Mouse (Mus musculus) neural tube, embryonic 14.5 days (tissue): Measurements from ENCODE around the gene Ube2d2b. TPM values are rescaled to one million over a fixed set of nuclear protein-coding genes. Genes with fewer than 3 reads are reported as not detected.

Experiments used
- polyA plus RNA-seq: library from polyadenylated mRNA; unstranded; fragments of >200 nt; fragmentation: Nextera tagmentation; extraction: Ambion mirVana; gene quantifications from 2 replicates; pipeline ENCODE4 v1.2.1, GENCODE M21; 2014

Gene Ube2d2b
- polyA plus RNA-seq, 1 experiment from 2014 or later = 1.1 TPM

Other genes with a start within 250 kb of the Ube2d2b start
- 26.1 and 29.2 TPM in 2 replicates for gene Rpap2, start 232.7 kb upstream of the Ube2d2b start, polyA plus RNA-seq
- gene Glmn, start 232.2 kb upstream of the Ube2d2b start, polyA plus RNA-seq = 42.0 and 47.6 TPM in 2 replicates
- gene Gfi1, start 104.1 kb upstream of the Ube2d2b start, polyA plus RNA-seq = not detected in 2 replicates
- gene Evi5, start 45.0 kb downstream of the Ube2d2b start, polyA plus RNA-seq = 56.8 and 59.9 TPM in 2 replicates
- gene Rpl5, start 70.4 kb downstream of the Ube2d2b start, polyA plus RNA-seq = 62.4 and 68.8 TPM in 2 replicates
- 62.2 and 70.2 TPM in 2 replicates for gene Fam69a, start 157.0 kb downstream of the Ube2d2b start, polyA plus RNA-seq
- 86.5 and 87.2 TPM in 2 replicates for gene Mtf2, start 235.6 kb downstream of the Ube2d2b start, polyA plus RNA-seq